Comparison of ENCODE assay signal across 25 mouse cellular contexts in genomic region chr2:10024264-10024663, GRCm38 (mm10). TPM values are rescaled to one million over a fixed set of nuclear protein-coding genes. Genes with fewer than 3 reads are reported as not detected.
DNase-seq lines count a peak whose midpoint lies in the region; ATAC-seq lines count a peak whose summit lies in the region.
"Had no signal": no experiment of that assay in that cellular context is flagged by ENCODE, and none has a peak within 500 bp of the region (broad histone marks: within the 10 kb centered on the region; RNA-seq: fewer than 3 reads in every experiment).

No protein-coding gene starts in this region.

- 88% methylated on average over 6 of the region's 6 CpGs for WGBS in hindbrain, embryonic 14.5 days

- no peak overlapping the region for H3K4me3 ChIP-seq in hindbrain, embryonic 14.5 days (replicated peaks; ENCODE audit: low read length)
- H3K4me3 ChIP-seq: embryonic facial prominence, embryonic 13.5 days; forebrain, embryonic 12.5 days; heart, adult 2 months; heart, embryonic 15.5 days had no signal

- H3K9me3 ChIP-seq in hindbrain, embryonic 14.5 days (ENCODE audit: control insufficient read depth, low read length), result no peaks in the 10 kb centered on the region
- H3K9me3 ChIP-seq: embryonic facial prominence, embryonic 13.5 days; forebrain, embryonic 12.5 days; heart, embryonic 15.5 days had no signal

- H3K4me2 ChIP-seq in hindbrain, embryonic 14.5 days (replicated peaks), result no peak overlapping the region
- H3K4me2 ChIP-seq: embryonic facial prominence, embryonic 13.5 days; forebrain, embryonic 12.5 days; heart, embryonic 11.5 days; heart, embryonic 15.5 days had no signal

- no peaks in the 10 kb centered on the region for H3K36me3 ChIP-seq in hindbrain, embryonic 14.5 days (replicated peaks; ENCODE audit: control insufficient read depth, insufficient read depth)
- H3K36me3 ChIP-seq: forebrain, embryonic 12.5 days; heart, embryonic 15.5 days had no signal

- no peaks in the 10 kb centered on the region for H3K27me3 ChIP-seq in hindbrain, embryonic 14.5 days (ENCODE audit: control insufficient read depth, insufficient read depth, low read length)
- H3K27me3 ChIP-seq: CH12.LX; embryonic facial prominence, embryonic 13.5 days; forebrain, embryonic 12.5 days; heart, embryonic 15.5 days; Patski had no signal

- ATAC-seq in CD4-positive, CD25-positive, alpha-beta regulatory T cell, adult 4 months, result peak; percentile 83
- ATAC-seq in common myeloid progenitor, adult 5-6 weeks (replicated peaks; ENCODE audit: low read depth, poor library complexity, severe bottlenecking), result peak; percentile 66
- no peak for ATAC-seq in hindbrain, embryonic 14.5 days (ENCODE audit: low FRiP score)
- ATAC-seq: forebrain, embryonic 16.5 days; hindbrain, postnatal 0 days; intestine, embryonic 16.5 days; Patski had no signal

- H3K4me1 ChIP-seq in hindbrain, embryonic 14.5 days (replicated peaks; ENCODE audit: control insufficient read depth, insufficient read depth, low read length), result no peaks in the 10 kb centered on the region
- H3K4me1 ChIP-seq: forebrain, embryonic 12.5 days; heart, embryonic 15.5 days had no signal

- H3K9ac ChIP-seq in hindbrain, embryonic 14.5 days, result no peak overlapping the region
- H3K9ac ChIP-seq: embryonic facial prominence, embryonic 13.5 days; forebrain, embryonic 12.5 days; heart, embryonic 15.5 days had no signal

- no peak overlapping the region for H3K27ac ChIP-seq in hindbrain, embryonic 14.5 days
- H3K27ac ChIP-seq: embryonic facial prominence, embryonic 13.5 days; forebrain, embryonic 12.5 days; heart, adult 2 months; heart, embryonic 15.5 days; hindbrain, postnatal 0 days had no signal

- DNase-seq in right cerebral cortex, adult 18-20 months, result peak; percentile 35
- no peak for DNase-seq in right cerebral cortex, postnatal 14 days
- DNase-seq in naive thymus-derived CD4-positive, alpha-beta T cell, adult 2 months (ENCODE audit: low read depth), result peak; percentile 34
- DNase-seq in hindbrain, embryonic 14.5 days (ENCODE audit: low spot score), result no peak
- no peak for DNase-seq in cerebellum, adult 9-11 months
- DNase-seq in gastrocnemius, postnatal 10 days, result no peak
- DNase-seq: adrenal gland, adult 2 months; adrenal gland, postnatal 25 days; cerebellum, adult 11 months; cerebellum, adult 8-10 months; cerebellum, postnatal 25 days; gastrocnemius, postnatal 14 days; heart, adult 2 months; heart, postnatal 14 days had no signal

RNA-seq across cellular contexts. Expression of gene Taf3, which starts 24.1 kb away (rescaled TPM):
- polyA plus RNA-seq in CD4-positive, CD25-positive, alpha-beta regulatory T cell, adult 4 months (2017; shearing (Covaris generic)), result 10 to 100 TPM; 16.5 to 17.0 TPM
- total RNA-seq in common myeloid progenitor, adult 5-6 weeks (2017), result 11.7 and 13.8 TPM in 2 replicates
- polyA plus RNA-seq in hindbrain, embryonic 14.5 days (2014; fragmentation: Nextera tagmentation; extraction: Ambion mirVana), result 12.6 and 13.1 TPM in 2 replicates
- 1 to 10 TPM; 7.4 to 7.6 TPM for total RNA-seq in gastrocnemius, postnatal 10 days (2021)

RNA-seq across cellular contexts. Expression of gene Atp5c1, which starts 56.0 kb away (rescaled TPM):
- 100 to 1,000 TPM; 553 to 566 TPM for polyA plus RNA-seq in CD4-positive, CD25-positive, alpha-beta regulatory T cell, adult 4 months (2017; shearing (Covaris generic))
- 446 and 456 TPM in 2 replicates for total RNA-seq in common myeloid progenitor, adult 5-6 weeks (2017)
- polyA plus RNA-seq in hindbrain, embryonic 14.5 days (2014; fragmentation: Nextera tagmentation; extraction: Ambion mirVana), result 649 and 654 TPM in 2 replicates
- 100 to 1,000 TPM; 647 to 734 TPM for total RNA-seq in gastrocnemius, postnatal 10 days (2021)

RNA-seq across cellular contexts. Expression of gene Kin, which starts 56.1 kb away (rescaled TPM):
- 10 to 100 TPM; 24.9 to 38.3 TPM for polyA plus RNA-seq in CD4-positive, CD25-positive, alpha-beta regulatory T cell, adult 4 months (2017; shearing (Covaris generic))
- 34.5 and 42.6 TPM in 2 replicates for total RNA-seq in common myeloid progenitor, adult 5-6 weeks (2017)
- polyA plus RNA-seq in hindbrain, embryonic 14.5 days (2014; fragmentation: Nextera tagmentation; extraction: Ambion mirVana), result 26.5 and 29.1 TPM in 2 replicates
- total RNA-seq in gastrocnemius, postnatal 10 days (2021), result 1 to 10 TPM; 6.4 to 9.5 TPM

Comparison
In these comparisons a context has a peak if more than half of its experiments do, and no peak if none do; other contexts are left out.
1. DNase-seq: peak in right cerebral cortex, adult 18-20 months (single experiment) and naive thymus-derived CD4-positive, alpha-beta T cell, adult 2 months (single experiment); none in right cerebral cortex, postnatal 14 days (single experiment), hindbrain, embryonic 14.5 days (single experiment), cerebellum, adult 9-11 months (single experiment) and gastrocnemius, postnatal 10 days (single experiment).